Mouse (Mus musculus) spleen, postnatal 14 days (tissue): ENCODE data around the gene Irs3.
A peak's percentile ranks its signal among the peaks of the same experiment; 100 is the strongest.

ENCODE experiments used
- DNase-seq, 2 experiments: peaks; one replicate each; pipeline ENCODE4 v3.0.0; 2021 to 2022; ENCODE audit warnings: low spot score in 2 of 2

Irs3 gene

DNA sequence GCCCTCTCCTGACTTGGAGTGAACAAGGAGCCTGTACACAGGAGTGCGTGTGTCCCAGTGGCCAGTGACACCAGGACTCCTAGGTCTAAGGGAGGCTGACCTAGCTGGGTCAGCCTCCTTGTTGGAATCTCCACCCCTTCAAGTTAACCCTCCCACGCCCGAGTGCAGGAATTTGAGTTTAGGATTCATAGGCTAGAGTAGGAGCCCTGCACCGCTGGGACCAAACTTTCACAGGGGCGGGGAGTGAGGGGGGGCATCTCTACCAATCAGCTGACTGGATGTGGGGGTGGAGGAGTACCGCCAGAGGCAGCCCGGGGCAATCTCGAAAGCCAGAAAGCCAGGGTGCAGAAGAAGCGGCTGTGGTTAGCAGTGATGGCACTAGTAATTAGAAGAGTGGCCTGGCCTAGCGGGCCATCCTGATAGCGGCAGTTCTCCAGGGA is at the start of gene Irs3:
Irs3 (minus strand) TSS at position 63 of the 440 bp plus-strand sequence.
- no peak for DNase-seq

DNA sequence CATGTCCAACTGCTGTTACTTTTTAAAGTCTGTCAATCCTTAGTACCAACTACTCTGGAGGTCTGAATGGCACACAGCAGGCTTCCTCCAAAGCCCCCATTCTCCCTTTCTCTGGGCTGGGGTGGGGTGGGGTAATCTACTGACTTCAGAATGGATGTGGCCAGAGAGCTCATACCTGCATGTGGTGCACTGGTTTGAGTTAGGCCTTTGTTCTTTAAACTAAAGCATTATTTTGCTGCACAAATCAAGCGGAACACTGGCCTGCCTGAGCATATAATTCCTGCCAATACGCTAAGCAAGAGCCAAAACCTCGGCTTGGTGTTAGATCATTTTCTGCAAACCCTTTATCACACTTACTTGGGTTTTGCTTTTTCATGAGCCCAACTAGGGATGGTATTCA is 49.3 kb upstream of the Irs3 start:
- no peak for DNase-seq

DNA sequence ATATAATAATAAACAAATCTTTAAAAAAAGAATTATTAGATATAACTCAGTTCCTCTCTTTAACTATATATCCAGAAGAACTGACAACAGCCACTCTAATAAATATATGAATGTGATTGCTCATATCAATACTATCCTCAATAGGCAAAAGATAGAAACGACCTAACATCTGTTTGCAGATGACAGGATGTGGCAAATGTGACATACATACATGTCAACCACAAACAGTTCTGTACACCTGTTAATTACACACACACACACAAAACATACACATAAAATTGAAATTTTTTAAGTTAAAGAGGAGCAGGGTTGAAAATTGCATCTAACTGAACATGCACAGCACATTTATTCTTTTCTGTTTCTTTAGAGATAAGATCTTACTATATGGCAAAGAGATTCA is 46.4 kb upstream of the Irs3 start:
- DNase-seq = no peak

DNA sequence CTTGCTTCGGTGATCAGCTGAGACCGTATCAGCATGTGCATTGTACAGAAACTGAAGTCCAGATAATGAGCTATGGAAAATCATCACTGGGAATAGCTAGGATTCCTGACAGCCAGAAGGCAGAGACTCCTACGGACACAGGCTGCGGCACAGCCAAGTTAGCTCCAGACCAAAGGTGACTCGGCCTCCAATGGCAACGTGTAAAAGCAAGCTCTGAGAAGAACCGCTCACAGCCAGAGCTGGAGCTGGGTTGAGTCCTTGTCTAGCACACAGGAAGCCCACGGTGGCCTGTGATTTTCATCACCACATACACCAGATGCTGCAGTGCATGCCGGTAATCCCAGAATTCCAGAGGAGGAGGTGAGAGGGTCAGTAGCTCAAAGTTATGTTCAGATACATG is 45.0 kb upstream of the Irs3 start:
- DNase-seq = no peak

DNA sequence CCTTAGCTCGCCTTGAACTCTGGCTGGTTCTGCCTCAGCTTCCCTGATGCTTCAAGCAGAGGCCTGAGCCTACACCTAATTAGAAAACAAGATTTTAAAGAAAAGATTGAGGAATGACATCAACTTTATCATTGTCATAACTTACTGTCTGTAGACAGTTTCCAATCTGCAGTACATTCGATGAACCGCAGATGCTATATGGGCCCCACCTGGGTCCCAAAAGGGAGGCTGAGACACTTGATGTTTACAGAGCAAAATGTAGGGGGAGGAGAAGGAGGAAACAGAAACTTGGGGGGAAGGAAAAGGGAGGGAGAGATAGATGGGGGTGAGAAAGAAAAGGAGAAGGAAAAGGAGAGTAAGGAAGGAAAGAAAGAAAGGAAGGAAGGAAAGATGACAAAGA is 44.5 kb upstream of the Irs3 start:
- no peak for DNase-seq

DNA sequence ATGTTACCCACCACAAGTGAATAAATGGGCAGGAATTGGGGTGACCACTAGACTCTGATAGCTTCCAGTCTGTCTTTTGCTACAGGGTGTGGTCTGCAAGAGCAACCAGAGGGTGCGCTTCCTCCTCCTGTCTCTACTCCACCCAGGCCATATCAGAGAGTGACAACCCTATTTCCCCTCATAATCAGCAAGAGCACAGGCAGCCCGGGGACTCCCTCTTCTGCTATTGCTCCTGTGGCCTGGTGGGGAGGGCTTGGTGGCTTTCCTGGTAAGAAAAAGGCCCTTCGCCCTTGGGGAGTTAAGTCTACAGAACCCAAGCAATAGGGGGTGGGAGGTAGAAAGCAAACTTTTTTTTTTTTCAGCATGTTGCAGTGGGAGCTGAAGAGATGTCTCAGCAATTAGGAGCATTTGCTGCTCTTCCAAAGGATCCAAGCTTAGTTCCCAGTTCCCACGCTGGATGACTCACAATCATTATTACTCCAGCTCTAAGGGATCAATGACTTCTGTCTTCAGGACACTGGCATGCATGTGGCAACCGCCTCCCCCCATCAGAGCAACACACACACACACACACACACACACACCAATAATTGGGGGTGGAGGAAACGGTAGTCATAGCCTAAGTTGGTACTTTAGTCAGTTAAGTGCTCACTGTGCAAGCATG is 40.7 kb upstream of the Irs3 start:
- peak; percentile 59 to 60 for DNase-seq

DNA sequence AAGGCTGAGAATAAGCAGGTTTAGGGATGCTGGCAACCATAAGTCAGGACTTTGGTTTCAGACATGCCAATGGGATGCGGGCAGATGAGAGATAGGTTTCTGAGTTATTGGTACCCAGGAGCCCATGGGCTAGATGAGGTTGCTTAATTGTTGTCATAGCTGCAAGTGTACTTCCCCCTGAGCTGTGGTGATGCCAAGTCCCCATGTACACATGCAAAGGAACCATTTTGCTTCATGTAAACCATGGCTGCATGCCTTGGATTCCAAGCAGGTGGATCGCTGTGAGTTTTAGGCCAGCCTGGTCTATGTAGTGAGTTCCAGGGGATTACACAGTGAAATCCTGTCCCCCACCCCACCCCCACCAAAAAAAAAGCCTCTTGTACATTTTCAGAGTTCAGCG is 40.1 kb upstream of the Irs3 start:
- DNase-seq = no peak

DNA sequence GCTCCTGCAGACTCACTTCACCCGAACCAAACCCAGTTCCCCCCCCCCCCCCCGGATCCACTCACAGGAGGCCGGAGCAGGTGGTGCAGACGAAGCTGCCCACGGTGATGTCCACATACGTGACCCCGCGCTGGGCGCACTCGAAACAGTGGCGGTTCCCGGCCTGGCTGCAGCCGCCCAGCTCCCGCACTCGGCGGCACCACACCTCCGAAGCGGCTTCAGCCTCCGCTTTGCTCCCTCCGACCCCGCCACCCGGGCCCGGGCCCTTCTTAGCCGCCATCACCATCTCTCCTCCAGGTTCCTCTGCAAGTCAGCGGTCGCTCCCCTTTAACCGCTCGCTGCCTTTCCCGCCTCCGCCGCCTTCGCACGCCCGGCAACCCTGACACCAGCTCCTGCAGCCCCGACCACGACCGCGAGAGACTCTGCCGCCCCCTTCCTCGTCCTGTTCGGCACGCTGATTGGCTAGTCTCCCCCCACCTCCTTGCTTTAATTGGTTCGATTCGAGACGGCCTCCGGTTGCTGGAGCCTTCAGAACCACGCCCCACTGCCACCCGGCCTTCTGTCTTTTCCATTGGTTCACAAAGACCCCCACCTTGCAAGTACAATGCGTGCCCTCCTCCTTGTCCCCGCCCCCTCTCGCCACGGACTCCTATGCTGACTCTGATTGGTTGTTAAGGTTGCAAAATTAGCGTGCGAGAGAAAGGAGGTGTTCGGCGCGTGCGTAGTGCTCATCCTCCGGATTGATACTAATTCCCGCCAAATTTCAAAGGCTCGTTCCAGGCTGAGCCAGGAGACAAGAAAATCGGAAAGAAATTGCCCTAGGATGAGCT is 39.0 kb upstream of the Irs3 start, which contains the start of gene Agfg2:
Agfg2 (minus strand) TSS at position 433 of the 830 bp plus-strand sequence.
- DNase-seq = peak; percentile 94 to 95

DNA sequence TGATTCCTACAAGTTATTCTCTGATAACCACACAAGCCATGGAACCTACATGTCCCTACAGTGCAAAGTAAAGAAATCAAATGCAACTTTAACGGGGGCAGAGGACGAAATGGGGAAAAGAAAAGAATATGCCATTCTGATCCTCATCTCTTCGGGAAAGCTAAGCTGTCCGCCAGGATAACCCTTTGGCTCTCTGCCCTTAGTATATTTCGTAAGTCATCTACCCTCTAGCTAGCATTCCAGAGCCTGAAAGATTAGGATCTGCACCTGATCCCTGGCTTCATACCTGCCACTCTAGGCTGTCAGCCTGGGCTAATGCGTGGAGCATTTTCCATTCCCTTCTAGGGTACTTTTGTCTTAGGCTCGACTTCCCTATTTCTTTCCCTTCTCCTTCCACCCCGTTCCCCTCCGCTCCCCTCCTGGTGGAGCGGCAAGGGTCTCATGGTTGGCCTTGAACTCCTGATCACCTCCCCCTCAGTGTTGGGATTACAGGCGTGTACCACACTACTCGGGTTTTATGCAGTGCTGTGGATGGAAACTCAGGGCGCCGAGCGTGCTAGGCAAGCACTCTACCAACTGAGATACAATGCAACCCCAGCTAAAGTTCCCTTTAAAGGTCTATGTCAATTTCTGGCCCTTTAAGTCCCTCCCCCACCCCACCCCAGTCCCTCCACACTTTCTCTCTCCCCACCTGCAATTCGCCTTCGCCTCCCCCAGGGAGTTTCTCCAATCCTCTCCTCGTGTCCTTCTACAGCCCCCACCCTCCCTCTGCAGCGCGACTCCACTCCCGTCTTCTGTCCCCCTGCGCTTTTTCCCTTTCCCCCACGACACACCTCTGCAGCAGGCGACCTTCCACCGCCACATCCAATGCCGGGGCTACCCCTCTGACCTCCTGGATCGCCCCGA is 38.1 kb upstream of the Irs3 start:
- no peak for DNase-seq

DNA sequence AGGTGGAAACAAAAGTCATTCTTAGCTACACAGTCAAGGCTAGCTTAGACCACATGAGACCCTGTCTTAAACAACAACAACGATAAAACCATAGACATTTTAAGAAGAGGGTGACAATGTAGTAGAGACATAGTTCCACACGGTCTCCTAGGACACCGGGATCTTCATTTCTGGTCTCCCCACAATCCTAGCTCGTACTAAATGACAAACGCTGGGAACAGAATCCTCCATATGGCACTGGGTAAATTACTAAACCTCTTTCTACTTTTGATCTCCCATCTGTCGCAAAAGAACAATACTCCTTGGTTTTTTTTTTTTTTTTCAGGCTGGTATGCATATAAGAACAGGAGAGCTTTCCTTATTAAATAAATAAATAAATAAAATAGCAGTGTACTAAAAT is 37.0 kb upstream of the Irs3 start:
- no peak for DNase-seq

DNA sequence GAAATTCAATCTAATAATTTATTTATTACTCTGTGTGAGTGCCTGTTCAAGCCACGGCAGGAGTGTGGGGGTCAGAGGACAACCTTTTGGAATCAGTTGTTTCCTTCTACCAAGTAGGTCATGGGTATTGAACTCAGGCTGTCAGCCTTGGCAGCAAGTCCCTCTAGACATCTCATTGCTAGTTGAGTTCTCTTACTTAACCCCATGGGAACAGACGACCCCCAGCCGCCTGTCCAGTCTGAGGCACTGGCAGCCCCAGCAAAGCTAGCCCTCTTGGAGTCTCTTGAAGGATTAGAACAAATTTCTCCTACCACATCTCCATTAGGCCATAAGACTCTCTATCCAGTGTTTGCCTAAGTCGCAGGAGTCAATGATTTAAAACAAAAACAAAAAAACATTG is 34.2 kb upstream of the Irs3 start:
- no peak for DNase-seq

DNA sequence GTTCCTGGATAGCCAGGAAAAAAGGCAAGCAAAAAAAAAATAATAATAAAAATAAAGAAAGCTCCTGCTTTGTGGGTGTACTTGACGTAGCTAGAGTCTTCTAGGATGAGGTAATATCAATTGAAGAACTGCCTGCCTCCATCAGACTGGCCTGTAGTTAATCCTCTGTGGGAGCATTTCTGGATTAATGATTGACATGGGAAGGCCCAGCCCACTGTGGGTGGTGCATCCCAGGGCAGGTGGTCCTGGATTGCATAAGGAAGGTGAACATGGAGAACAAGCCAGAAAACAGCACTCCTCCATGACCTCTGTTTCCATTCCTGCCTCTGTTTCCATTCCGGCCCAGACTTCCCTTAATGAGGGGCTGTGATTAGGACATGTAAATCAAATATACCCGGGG is 33.2 kb upstream of the Irs3 start:
- DNase-seq = no peak

DNA sequence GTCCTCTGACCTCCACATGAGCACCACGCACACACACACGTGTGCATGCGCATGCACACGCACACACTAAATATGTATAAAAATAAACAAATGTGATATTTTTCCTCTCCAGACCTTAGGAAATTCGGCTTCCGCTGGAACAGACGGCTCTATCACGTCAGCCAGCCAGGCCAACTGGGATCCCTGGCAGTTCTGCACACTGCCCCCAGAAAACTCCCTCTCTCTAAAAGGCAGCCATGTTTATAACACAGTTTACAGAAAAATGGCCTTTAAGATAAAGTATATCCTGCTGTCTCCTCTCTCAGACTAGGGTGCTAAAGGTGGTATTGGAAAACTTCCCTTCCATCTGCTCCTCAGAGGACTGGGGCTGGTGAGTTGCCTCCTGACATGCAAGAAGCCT is 32.3 kb upstream of the Irs3 start:
- no peak for DNase-seq

DNA sequence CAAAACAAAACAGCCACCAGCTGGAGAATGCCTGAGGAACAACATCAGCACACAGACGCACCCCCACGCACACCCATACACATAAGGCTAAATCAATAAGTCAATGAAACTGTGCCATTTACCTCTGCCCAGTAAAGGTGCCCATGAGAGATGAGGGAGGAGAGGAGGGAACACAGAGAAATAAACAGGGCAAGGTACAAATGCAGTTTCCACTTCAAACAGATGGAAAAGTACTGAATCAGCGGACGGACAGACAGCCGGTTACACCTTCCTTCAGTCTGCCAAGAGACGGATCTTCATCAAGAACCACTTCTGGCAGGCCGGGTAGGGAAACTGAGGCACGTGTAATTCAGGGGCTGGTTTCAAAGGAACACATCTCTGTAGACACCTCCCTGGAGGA is 29.3 kb upstream of the Irs3 start:
- DNase-seq = no peak

DNA sequence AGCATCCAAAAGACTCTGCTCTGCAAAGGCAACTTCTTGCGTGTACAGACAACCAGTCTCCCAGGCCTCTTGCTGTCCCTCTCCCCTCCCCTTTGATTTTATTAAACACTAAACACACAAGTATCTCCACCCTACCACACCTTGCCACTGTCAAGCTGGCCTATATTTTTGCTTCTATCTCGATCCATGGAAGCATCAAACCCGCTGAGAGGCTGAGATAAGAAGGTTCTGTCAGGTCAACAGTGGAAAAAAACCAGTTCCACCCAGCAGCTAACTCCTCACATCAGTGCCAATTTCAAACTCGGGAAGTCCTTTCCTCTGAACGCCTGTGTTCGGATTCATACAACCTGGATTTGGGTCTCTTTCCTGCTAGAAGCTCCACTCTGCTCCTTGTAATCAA is 27.5 kb upstream of the Irs3 start:
- no peak for DNase-seq

DNA sequence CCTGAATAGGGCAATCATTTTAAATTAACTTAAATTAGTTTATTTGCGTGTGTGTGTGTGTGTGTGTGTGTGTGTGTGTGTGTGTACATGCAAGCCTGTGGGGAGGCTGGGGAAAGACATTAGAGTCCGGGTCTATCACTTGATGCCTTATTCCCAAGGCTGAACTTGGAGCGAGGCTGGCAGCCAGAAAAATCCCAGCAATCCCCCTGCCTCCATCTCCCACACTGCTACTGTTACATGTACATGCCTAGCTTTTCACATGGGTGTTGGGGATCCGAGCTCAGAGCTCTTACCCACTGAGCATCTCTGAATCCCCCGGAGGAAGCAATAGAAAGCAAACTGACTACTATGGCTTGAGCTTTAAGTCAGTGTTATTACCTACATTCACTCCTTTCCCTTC is 26.8 kb upstream of the Irs3 start:
- no peak for DNase-seq

DNA sequence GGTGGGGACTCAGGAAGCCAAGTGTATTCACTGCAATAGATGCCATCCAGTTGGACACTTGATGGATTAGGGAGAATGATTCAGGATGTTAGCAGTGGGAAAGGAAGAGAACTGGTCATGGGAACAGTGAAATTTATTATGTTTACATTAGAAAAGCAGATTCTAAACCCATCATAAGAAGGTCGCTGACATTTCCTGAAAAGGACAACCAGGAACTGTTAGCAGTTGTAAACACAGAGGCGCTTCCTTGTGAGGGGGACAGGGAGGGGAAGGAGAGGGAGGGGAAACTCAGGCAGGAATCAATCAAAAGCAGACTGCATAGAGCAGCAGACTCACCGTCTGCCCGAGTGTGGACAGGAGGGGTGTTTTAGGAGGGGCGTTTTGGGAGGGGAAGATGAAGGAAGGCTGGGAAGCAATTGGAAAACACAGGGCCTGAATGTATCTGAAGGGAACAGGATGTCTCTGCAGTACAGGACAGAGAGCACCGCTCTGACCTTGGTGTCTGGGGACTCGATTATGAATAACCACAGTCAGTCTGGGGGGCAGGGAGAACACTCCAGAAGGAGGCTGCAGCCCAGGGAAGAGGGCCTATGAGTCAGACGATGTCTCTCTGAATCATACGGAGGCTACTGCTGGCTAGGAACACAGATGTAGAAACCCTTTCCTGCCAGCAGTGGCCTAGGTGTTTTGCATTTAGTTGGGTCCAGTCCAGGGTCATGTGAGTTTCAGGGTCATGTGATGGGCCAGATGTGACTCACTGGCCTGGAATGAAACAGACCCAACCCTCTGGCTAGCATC is 26.1 kb upstream of the Irs3 start:
- no peak for DNase-seq

DNA sequence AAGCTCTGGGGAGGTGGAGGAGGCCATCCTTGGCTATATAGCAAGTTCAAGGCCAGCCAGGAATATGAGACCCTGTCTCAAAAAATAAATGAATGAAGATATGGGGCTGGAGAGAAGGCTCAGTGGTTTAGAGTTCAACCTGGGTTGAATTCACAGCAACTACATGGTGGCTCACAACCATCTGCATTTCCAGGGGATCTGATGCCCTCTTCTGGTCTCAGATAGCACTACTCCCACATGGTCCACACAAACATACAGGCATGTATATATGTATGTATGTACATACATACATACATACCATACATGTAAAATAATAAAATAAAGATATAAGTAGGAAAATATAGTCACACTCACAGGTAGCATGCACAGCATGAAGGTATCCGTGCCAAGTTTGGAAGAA is 24.7 kb upstream of the Irs3 start:
- DNase-seq = no peak

DNA sequence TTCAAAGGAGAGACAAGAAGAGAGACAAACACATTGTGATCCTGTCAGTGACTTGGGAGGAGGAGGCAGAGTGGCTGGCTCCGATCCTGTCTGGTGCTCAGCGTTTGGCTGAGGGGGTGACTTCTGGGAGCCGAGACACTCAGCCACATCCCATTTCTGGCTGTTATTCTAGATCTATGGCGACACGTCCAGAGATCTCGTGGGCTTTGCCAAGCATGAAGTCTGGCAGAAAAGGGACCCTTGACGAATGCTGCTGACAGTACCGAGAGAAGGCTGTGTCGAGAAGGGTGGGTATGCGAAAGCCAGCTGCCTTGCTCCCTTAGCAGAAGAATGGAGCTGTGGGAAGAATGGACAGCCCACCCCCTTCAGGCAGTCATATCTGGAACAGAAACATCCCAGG is 23.5 kb upstream of the Irs3 start:
- no peak for DNase-seq

DNA sequence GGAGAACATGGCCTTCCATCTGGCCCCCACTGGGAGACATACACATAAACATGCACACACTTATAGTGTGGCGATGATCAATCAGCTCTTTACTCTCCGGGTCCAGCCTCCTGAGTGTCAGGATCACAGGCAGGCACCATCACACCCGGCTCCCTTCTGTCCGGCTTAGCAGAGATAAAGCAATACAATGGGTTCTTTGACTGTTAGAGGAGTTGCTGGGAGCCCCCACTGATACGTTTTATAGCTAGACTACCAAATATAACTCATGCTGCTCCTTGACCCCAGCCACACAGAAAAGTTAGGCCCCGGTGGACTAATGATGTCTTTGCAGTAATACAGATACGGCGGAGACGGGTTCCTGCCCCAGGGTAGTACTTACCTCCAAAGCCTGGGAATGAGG is 17.5 kb upstream of the Irs3 start:
- no peak for DNase-seq

DNA sequence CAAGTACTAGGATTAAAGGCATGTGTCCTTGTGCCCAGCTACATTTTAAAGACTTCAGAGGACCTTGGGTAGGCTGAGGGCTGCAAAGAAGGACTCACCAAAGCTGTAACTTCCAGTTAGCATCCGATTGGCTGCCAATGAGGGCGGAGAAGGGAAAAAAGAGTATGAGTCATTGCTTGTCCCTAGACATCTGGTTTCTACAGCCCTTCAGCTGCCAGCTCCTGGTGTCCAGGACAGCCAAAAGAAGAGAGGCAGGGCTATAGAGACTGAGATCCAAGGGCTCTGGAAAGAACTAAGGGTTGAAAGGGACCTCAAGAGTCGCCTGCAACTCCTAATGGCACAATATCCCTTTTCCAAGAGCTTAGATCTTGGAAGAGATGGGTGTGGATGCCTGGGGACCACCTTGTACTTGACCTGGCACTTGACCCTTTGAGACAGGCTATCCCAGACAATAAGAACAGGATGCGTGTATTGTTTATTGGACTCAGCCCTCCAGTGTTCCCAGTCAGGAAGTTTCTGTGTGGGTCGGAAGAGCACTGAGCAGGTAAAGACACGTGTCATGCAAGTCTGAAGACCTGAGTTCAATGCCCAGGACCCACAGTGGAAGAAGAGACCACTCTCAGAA is 14.7 kb upstream of the Irs3 start:
- DNase-seq = no peak
